Mouse (Mus musculus) kidney, adult 2 months (tissue): Measurements from ENCODE around the gene Yrdc. TPM values are rescaled to one million over a fixed set of nuclear protein-coding genes. Genes with fewer than 3 reads are reported as not detected.

Experiments
- DNase-seq: peaks from one replicate; pipeline ENCODE4 v3.0.0; 2021
- H3K27ac ChIP-seq: fragments of 200-500 bp; 2 replicates; pipeline ENCODE4 v1.5.1; 2012; ENCODE audit warnings: low read depth, low read length, control low read depth, inconsistent platforms; ENCODE audit not compliant: insufficient read depth
- H3K27me3 ChIP-seq: fragments of 200-500 bp; replicated peaks from 2 replicates; pipeline ENCODE4 v1.6.1; 2012; ENCODE audit warnings: mild to moderate bottlenecking, moderate library complexity, low read length, inconsistent platforms; ENCODE audit not compliant: control insufficient read depth, insufficient read depth
- H3K36me3 ChIP-seq: fragments of 200-500 bp; 2 replicates; pipeline ENCODE4 v1.6.1; 2012; ENCODE audit warnings: mild to moderate bottlenecking, moderate library complexity, low read length, inconsistent platforms; ENCODE audit not compliant: control insufficient read depth, insufficient read depth
- H3K4me1 ChIP-seq: fragments of 200-500 bp; 2 replicates; pipeline ENCODE4 v1.6.1; 2011; ENCODE audit warnings: low read length; ENCODE audit not compliant: control insufficient read depth, insufficient read depth
- H3K4me3 ChIP-seq: fragments of 200-500 bp; 2 replicates; pipeline ENCODE4 v1.5.1; 2011; ENCODE audit warnings: mild to moderate bottlenecking, low read depth, low read length, control low read depth; ENCODE audit not compliant: insufficient read depth
- CTCF ChIP-seq: fragments of 200-500 bp; conservative IDR thresholded peaks from 2 replicates; pipeline ENCODE4 v1.5.1; 2011; ENCODE audit warnings: low read depth, mild to moderate bottlenecking, control low read depth, low read length, moderate library complexity, mixed read lengths; ENCODE audit not compliant: insufficient read depth, insufficient read length
- POLR2A ChIP-seq: fragments of 200-500 bp; IDR thresholded peaks from one replicate; pipeline ENCODE4 v1.6.1; 2011; ENCODE audit warnings: low read depth, low read length, control low read depth
- WGBS: fragments of 180-500 bp; shearing (Covaris S2); methylation state at CpG from one replicate; pipeline ENCODE4 v1.1.7; 2018; 5-methylcytosine and 5-hydroxymethylcytosine counted together
- polyA plus RNA-seq: library from polyadenylated mRNA; depleted of rRNA; stranded (reverse); fragments of >200 nt; gene quantifications from 2 replicates; pipeline ENCODE4 v1.2.3, GENCODE M21; 2012; rRNA removed

Yrdc gene
- polyA plus RNA-seq, 1 experiment: 34.3 TPM

- DNase-seq: no peak
- Histone ChIP-seq H3K4me3 (no peak overlapping the region; the same call in 1 of the 2 replicates), H3K4me1 (no peaks in the 10 kb centered on the region), H3K36me3 (no peaks in the 10 kb centered on the region), H3K27me3 (no peaks in the 10 kb centered on the region; the same call in 1 of the 2 replicates), H3K27ac (no peak overlapping the region)
- no peak for TF ChIP-seq CTCF
- no peak for TF ChIP-seq POLR2A
- 2% methylated on average over 83 of the region's 83 CpGs for WGBS
Measured at GRCm38 (mm10) chr4:124894508-124895428, 44.3 kb downstream of the Yrdc start.

DNA sequence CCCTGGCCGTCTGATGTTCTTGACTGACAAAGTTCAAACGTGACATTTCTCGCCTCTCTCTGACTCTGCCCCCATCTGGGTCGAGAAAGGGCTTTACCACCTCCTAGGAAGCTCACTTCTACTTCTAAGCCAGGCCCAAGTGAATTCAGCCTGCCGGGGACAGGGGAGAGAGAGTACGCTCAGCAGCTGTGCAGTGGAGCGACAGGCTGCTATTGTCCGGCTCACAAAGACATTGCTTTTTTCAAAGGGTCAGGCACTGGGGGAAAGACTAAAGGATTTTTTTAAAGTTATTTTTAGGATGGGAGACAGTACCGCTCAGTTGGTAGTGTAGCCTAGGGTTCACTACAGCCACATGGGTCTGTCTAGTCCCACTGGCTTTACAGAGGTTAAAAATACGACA, 47.9 kb downstream of the Yrdc start:
- no peaks in the 10 kb centered on the region; the same call in 1 of the 2 replicates for H3K27me3 ChIP-seq
- WGBS: 59% methylated on average over 10 of the region's 10 CpGs
- H3K36me3 ChIP-seq: no peaks in the 10 kb centered on the region
- H3K4me3 ChIP-seq: no peak overlapping the region
- TF ChIP-seq POLR2A (no peak), CTCF (no peak)
- no peak for DNase-seq
- H3K27ac ChIP-seq: no peak overlapping the region
- H3K4me1 ChIP-seq: no peaks in the 10 kb centered on the region

DNA sequence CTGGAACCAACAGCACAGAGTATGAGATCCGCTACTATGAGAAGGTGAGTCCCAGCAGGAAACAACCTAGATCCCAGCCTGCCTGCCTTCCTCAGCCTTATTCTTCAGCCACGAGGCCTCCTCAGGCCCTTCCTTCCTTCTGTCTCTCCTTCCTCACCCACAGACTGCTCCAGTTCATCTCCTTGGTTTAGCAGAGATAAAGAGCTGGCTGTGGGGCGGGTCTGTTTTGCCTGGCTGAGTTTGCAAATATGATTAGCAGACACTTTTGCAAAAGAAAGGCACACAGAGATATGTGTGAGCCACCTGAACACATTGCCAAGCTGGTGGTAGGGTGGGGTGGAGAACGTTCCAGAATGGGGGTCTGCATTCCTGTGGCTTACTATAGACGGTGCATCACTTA, 49.4 kb downstream of the Yrdc start:
- DNase-seq: no peak
- Histone ChIP-seq H3K27me3 (no peaks in the 10 kb centered on the region), H3K27ac (no peak overlapping the region), H3K4me3 (no peak overlapping the region), H3K4me1 (no peaks in the 10 kb centered on the region), H3K36me3 (no peaks in the 10 kb centered on the region)
- WGBS: 63% methylated on average over 5 of the region's 5 CpGs
- TF ChIP-seq CTCF (no peak), POLR2A (no peak)

Other genes starting within 250 kb of the Yrdc start
- not detected in 2 replicates for gene 3100002H09Rik, start 239.9 kb upstream of the Yrdc start, polyA plus RNA-seq
- gene Pou3f1, start 193.9 kb upstream of the Yrdc start, polyA plus RNA-seq: 0.02 and 0.04 TPM in 2 replicates
- gene Utp11, start 157.1 kb upstream of the Yrdc start, polyA plus RNA-seq: 6.4 and 7.9 TPM in 2 replicates
- gene Fhl3, start 150.0 kb upstream of the Yrdc start, polyA plus RNA-seq: 8.5 and 10.8 TPM in 2 replicates
- 11.1 and 14.5 TPM in 2 replicates for gene Sf3a3, start 135.9 kb upstream of the Yrdc start, polyA plus RNA-seq
- 61.0 and 64.2 TPM in 2 replicates for gene Inpp5b, start 108.8 kb upstream of the Yrdc start, polyA plus RNA-seq
- gene Mtf1, start 48.6 kb upstream of the Yrdc start, polyA plus RNA-seq: 7.5 and 8.9 TPM in 2 replicates
- gene 1110065P20Rik, start 517 bp downstream of the Yrdc start, polyA plus RNA-seq: 57.8 and 69.5 TPM in 2 replicates
- 0.27 and 0.33 TPM in 2 replicates for gene Maneal, start 11.5 kb downstream of the Yrdc start, polyA plus RNA-seq
- gene Epha10, start 30.2 kb downstream of the Yrdc start, polyA plus RNA-seq: 0.01 TPM in 1 of 2 replicates, not detected in the other
- 7.7 and 8.1 TPM in 2 replicates for gene 9930104L06Rik, start 86.4 kb downstream of the Yrdc start, polyA plus RNA-seq
- gene Cdca8, start 88.6 kb downstream of the Yrdc start, polyA plus RNA-seq: 1.4 and 1.5 TPM in 2 replicates
- gene Rspo1, start 135.8 kb downstream of the Yrdc start, polyA plus RNA-seq: 2.0 and 2.5 TPM in 2 replicates
- 14.3 TPM in 2 replicates for gene Gnl2, start 165.9 kb downstream of the Yrdc start, polyA plus RNA-seq
- gene Dnali1, start 215.0 kb downstream of the Yrdc start, polyA plus RNA-seq: 0.44 and 0.48 TPM in 2 replicates
- gene Snip1, start 216.0 kb downstream of the Yrdc start, polyA plus RNA-seq: 7.3 and 8.3 TPM in 2 replicates
- gene Meaf6, start 234.5 kb downstream of the Yrdc start, polyA plus RNA-seq: 10.8 and 17.5 TPM in 2 replicates